Mouse (Mus musculus) CH12.LX (cell line): ENCODE data around the gene Rdh5.

Experiments
- EP300 ChIP-seq: IDR thresholded peaks from 2 replicates; pipeline ENCODE4 v1.6.1; 2011; ENCODE audit warnings: low read length, improper control_type of control experiment
- POLR2A ChIP-seq: IDR thresholded peaks from 2 replicates; pipeline ENCODE4 v1.6.1; 2011; ENCODE audit warnings: low read depth, mild to moderate bottlenecking, improper control_type of control experiment, low read length
- USF2 ChIP-seq: conservative IDR thresholded peaks from 2 replicates; pipeline ENCODE4 v1.6.1; 2011; ENCODE audit warnings: low read depth, low read length, improper control_type of control experiment
- ZNF384 ChIP-seq: IDR thresholded peaks from 2 replicates; pipeline ENCODE4 v1.6.1; 2012; ENCODE audit warnings: low read depth, low read length, improper control_type of control experiment, inconsistent platforms

- TF ChIP-seq ZNF384 (no peak), POLR2A (no peak), EP300 (no peak), USF2 (no peak)
Measured at GRCm38 (mm10) chr10:128919966-128920365, 2.7 kb downstream of the Rdh5 start.
